7 mouse cellular contexts compared by ENCODE assay signal in genomic region chr5:64862269-64862668, GRCm38 (mm10). TPM values are rescaled to one million over a fixed set of nuclear protein-coding genes. Genes with fewer than 3 reads are reported as not detected.
DNase-seq lines count a peak whose midpoint lies in the region; ATAC-seq lines count a peak whose summit lies in the region.

No protein-coding gene starts in this region.

- WGBS in midbrain, embryonic 14.5 days = 72% methylated on average over 9 of the region's 9 CpGs
- WGBS in midbrain, embryonic 11.5 days = 87% methylated on average over 9 of the region's 9 CpGs
- 26% methylated on average over 9 of the region's 9 CpGs for WGBS in embryonic facial prominence, embryonic 15.5 days
- WGBS in stomach, embryonic 16.5 days = 20% methylated on average over 9 of the region's 9 CpGs

- H3K4me3 ChIP-seq in midbrain, embryonic 14.5 days (replicated peaks; ENCODE audit: low read depth, low read length) = no peak overlapping the region
- no peak overlapping the region for H3K4me3 ChIP-seq in midbrain, embryonic 11.5 days (ENCODE audit: low read depth, low read length)
- H3K4me3 ChIP-seq in embryonic facial prominence, embryonic 15.5 days (replicated peaks) = no peak overlapping the region
- H3K4me3 ChIP-seq in stomach, embryonic 16.5 days (replicated peaks; ENCODE audit: low read length) = no peak overlapping the region; the same call in 1 of the 2 replicates

- intact Hi-C loops in left cerebral cortex, postnatal 25 days (cut with DNase I) = loop anchor here (5.0 kb wide), 1 partner anchor 35 kb away; no protein-coding TSS in a partner anchor

- H3K9ac ChIP-seq in midbrain, embryonic 14.5 days (replicated peaks; ENCODE audit: low read length) = no peak overlapping the region
- H3K9ac ChIP-seq in midbrain, embryonic 11.5 days (ENCODE audit: low read length) = no peak overlapping the region
- H3K9ac ChIP-seq in embryonic facial prominence, embryonic 15.5 days = no peak overlapping the region
- H3K9ac ChIP-seq in stomach, embryonic 16.5 days (ENCODE audit: low read length) = peak overlapping the region; percentile 49

- no peaks in the 10 kb centered on the region for H3K36me3 ChIP-seq in midbrain, embryonic 14.5 days (ENCODE audit: control insufficient read depth, insufficient read depth, low read length)
- H3K36me3 ChIP-seq in midbrain, embryonic 11.5 days (ENCODE audit: control insufficient read depth, insufficient read depth, low read length) = no peaks in the 10 kb centered on the region
- H3K36me3 ChIP-seq in embryonic facial prominence, embryonic 15.5 days = no peaks in the 10 kb centered on the region
- no peaks in the 10 kb centered on the region for H3K36me3 ChIP-seq in stomach, embryonic 16.5 days (ENCODE audit: control insufficient read depth, insufficient read depth, low read length)

- no peaks in the 10 kb centered on the region for H3K27me3 ChIP-seq in midbrain, embryonic 14.5 days (ENCODE audit: control insufficient read depth, insufficient read depth, low read length)
- H3K27me3 ChIP-seq in midbrain, embryonic 11.5 days (ENCODE audit: control insufficient read depth, insufficient read depth, low read length) = no peaks in the 10 kb centered on the region
- no peaks in the 10 kb centered on the region for H3K27me3 ChIP-seq in embryonic facial prominence, embryonic 15.5 days
- no peaks in the 10 kb centered on the region for H3K27me3 ChIP-seq in stomach, embryonic 16.5 days (ENCODE audit: control insufficient read depth, insufficient read depth, low read length)

- no peak overlapping the region for H3K4me2 ChIP-seq in midbrain, embryonic 14.5 days (ENCODE audit: low read length)
- H3K4me2 ChIP-seq in midbrain, embryonic 11.5 days = no peak overlapping the region
- H3K4me2 ChIP-seq in embryonic facial prominence, embryonic 15.5 days (replicated peaks) = peak overlapping the region; percentile 47; the same call in 1 of the 2 replicates
- H3K4me2 ChIP-seq in stomach, embryonic 16.5 days (ENCODE audit: low read depth, low read length) = peak overlapping the region; percentile 51

- no peak overlapping the region for H3K27ac ChIP-seq in midbrain, embryonic 14.5 days (replicated peaks; ENCODE audit: low read depth, low read length)
- no peak overlapping the region for H3K27ac ChIP-seq in midbrain, embryonic 11.5 days (ENCODE audit: low read depth, low read length)
- H3K27ac ChIP-seq in embryonic facial prominence, embryonic 15.5 days (replicated peaks) = peak overlapping the region; percentile 93
- H3K27ac ChIP-seq in stomach, embryonic 16.5 days (ENCODE audit: low read length) = peak overlapping the region; percentile 99

- H3K4me1 ChIP-seq in midbrain, embryonic 14.5 days (ENCODE audit: control insufficient read depth, insufficient read depth, low read length) = no peaks in the 10 kb centered on the region
- H3K4me1 ChIP-seq in midbrain, embryonic 11.5 days (ENCODE audit: control insufficient read depth, insufficient read depth, low read length) = no peaks in the 10 kb centered on the region
- H3K4me1 ChIP-seq in embryonic facial prominence, embryonic 15.5 days = peaks cover 36% of the 10 kb centered on the region
- peaks cover 46% of the 10 kb centered on the region for H3K4me1 ChIP-seq in stomach, embryonic 16.5 days (ENCODE audit: control insufficient read depth, insufficient read depth, low read length)

- H3K9me3 ChIP-seq in midbrain, embryonic 14.5 days (ENCODE audit: control insufficient read depth, low read length) = no peaks in the 10 kb centered on the region
- H3K9me3 ChIP-seq in midbrain, embryonic 11.5 days (ENCODE audit: control insufficient read depth, low read length) = no peaks in the 10 kb centered on the region
- H3K9me3 ChIP-seq in embryonic facial prominence, embryonic 15.5 days (replicated peaks) = no peaks in the 10 kb centered on the region
- H3K9me3 ChIP-seq in stomach, embryonic 16.5 days (replicated peaks; ENCODE audit: control insufficient read depth, low read length) = no peaks in the 10 kb centered on the region

- peak; percentile 59 for DNase-seq in midbrain, embryonic 14.5 days
- no peak for DNase-seq in midbrain, embryonic 11.5 days (ENCODE audit: low spot score, missing footprints)
- peak; percentile 53 for DNase-seq in heart, postnatal 4 days
- DNase-seq in left cerebral cortex, postnatal 25 days (ENCODE audit: low spot score in 2 of 2) = peak; percentile 43 to 80
- DNase-seq in embryo, embryonic 11 days = no peak

- no peak for ATAC-seq in midbrain, embryonic 14.5 days (ENCODE audit: low FRiP score, low TSS enrichment)
- ATAC-seq in midbrain, embryonic 11.5 days (ENCODE audit: low FRiP score) = no peak
- ATAC-seq in embryonic facial prominence, embryonic 15.5 days (ENCODE audit: insufficient number of reproducible peaks, low FRiP score, low TSS enrichment, low read depth) = peak; percentile 39; the same call in 1 of the 2 replicates
- peak; percentile 54 for ATAC-seq in stomach, embryonic 16.5 days (ENCODE audit: insufficient read depth, low FRiP score)

RNA-seq across cellular contexts. Expression of gene Klf3, which starts 59.1 kb away (rescaled TPM):
- 19.2 and 25.3 TPM in 2 replicates for polyA plus RNA-seq in midbrain, embryonic 14.5 days (2014; fragmentation: Nextera tagmentation; extraction: Ambion mirVana)
- 34.8 and 37.7 TPM in 2 replicates for polyA plus RNA-seq in midbrain, embryonic 11.5 days (2014; fragmentation: Nextera tagmentation; extraction: Ambion mirVana)
- 92.0 and 94.2 TPM in 2 replicates for polyA plus RNA-seq in embryonic facial prominence, embryonic 15.5 days (2015; fragmentation: Nextera tagmentation; extraction: Ambion mirVana)
- total RNA-seq in heart, postnatal 4 days (2021) = 10 to 100 TPM; 73.2 to 76.3 TPM
- 10 to 100 TPM; 25.2 to 26.3 TPM for total RNA-seq in left cerebral cortex, postnatal 25 days (2021)
- polyA plus RNA-seq in stomach, embryonic 16.5 days (2015; fragmentation: Nextera tagmentation; extraction: Ambion mirVana) = 63.7 and 66.8 TPM in 2 replicates

Comparison
In these comparisons a context has a peak if more than half of its experiments do, and no peak if none do; other contexts are left out.
1. DNase-seq: peak in midbrain, embryonic 14.5 days (single experiment), heart, postnatal 4 days (single experiment) and left cerebral cortex, postnatal 25 days (2 of 2); none in midbrain, embryonic 11.5 days (single experiment) and embryo, embryonic 11 days (single experiment).
2. ATAC-seq: peak in embryonic facial prominence, embryonic 15.5 days (single experiment) and stomach, embryonic 16.5 days (single experiment); none in midbrain, embryonic 14.5 days (single experiment) and midbrain, embryonic 11.5 days (single experiment).
3. H3K27ac ChIP-seq: peak in embryonic facial prominence, embryonic 15.5 days (single experiment) and stomach, embryonic 16.5 days (single experiment); none in midbrain, embryonic 14.5 days (single experiment) and midbrain, embryonic 11.5 days (single experiment).
4. H3K4me2 ChIP-seq: peak in embryonic facial prominence, embryonic 15.5 days (single experiment) and stomach, embryonic 16.5 days (single experiment); none in midbrain, embryonic 14.5 days (single experiment) and midbrain, embryonic 11.5 days (single experiment).